Mouse (Mus musculus) right cerebral cortex, postnatal 25 days (tissue): Measurements from ENCODE around the gene Efcab6.

Experiments
- DNase-seq: peaks from one replicate; pipeline ENCODE4 v3.0.0; 2022

Efcab6 gene

GRCm38 (mm10) chr15:83865626-83866025, 199.6 kb downstream of the Efcab6 start:
- DNase-seq: no peak

- DNase-seq: peak; percentile 65
Measured at GRCm38 (mm10) chr15:83857129-83857528, 208.1 kb downstream of the Efcab6 start.

- DNase-seq: peak; percentile 67
Measured at GRCm38 (mm10) chr15:83853400-83853811, 211.8 kb downstream of the Efcab6 start.

- DNase-seq: no peak
Measured at GRCm38 (mm10) chr15:83848193-83848592, 217.0 kb downstream of the Efcab6 start.

- DNase-seq: no peak
Measured at GRCm38 (mm10) chr15:83847512-83847911, 217.7 kb downstream of the Efcab6 start.

GRCm38 (mm10) chr15:83846592-83846991, 218.6 kb downstream of the Efcab6 start:
- no peak for DNase-seq

- no peak for DNase-seq
Measured at GRCm38 (mm10) chr15:83845734-83846133, 219.4 kb downstream of the Efcab6 start.

GRCm38 (mm10) chr15:83842915-83843789, 222.0 kb downstream of the Efcab6 start:
- no peak for DNase-seq

- no peak for DNase-seq
Measured at GRCm38 (mm10) chr15:83842419-83842818, 222.8 kb downstream of the Efcab6 start.

GRCm38 (mm10) chr15:83840950-83841719, 224.0 kb downstream of the Efcab6 start:
- DNase-seq: peak; percentile 66

- DNase-seq: no peak
Measured at GRCm38 (mm10) chr15:83832265-83832664, 232.9 kb downstream of the Efcab6 start.

- DNase-seq: no peak
Measured at GRCm38 (mm10) chr15:83829226-83829625, 236.0 kb downstream of the Efcab6 start.

- DNase-seq: no peak
Measured at GRCm38 (mm10) chr15:83828011-83828410, 237.2 kb downstream of the Efcab6 start.
